Mouse (Mus musculus) thymus, adult 2 months (tissue): ENCODE data around the gene Dnajb7. TPM values are rescaled to one million over a fixed set of nuclear protein-coding genes. Genes with fewer than 3 reads are reported as not detected.

ENCODE experiments used
- DNase-seq: peaks from one replicate; pipeline ENCODE4 v3.0.0; 2021
- H3K27ac ChIP-seq: fragments of 200-500 bp; 2 replicates; pipeline ENCODE4 v1.5.1; 2012; ENCODE audit warnings: low read length, control low read depth; ENCODE audit not compliant: control insufficient read depth, insufficient read depth
- H3K27me3 ChIP-seq: fragments of 200-500 bp; 2 replicates; pipeline ENCODE4 v1.6.1; 2012; ENCODE audit warnings: mild to moderate bottlenecking, low read length, moderate library complexity, mixed read lengths; ENCODE audit not compliant: control insufficient read depth, insufficient read depth
- H3K36me3 ChIP-seq: fragments of 200-500 bp; 2 replicates; pipeline ENCODE4 v1.6.1; 2012; ENCODE audit warnings: mild to moderate bottlenecking, low read length, moderate library complexity; ENCODE audit not compliant: control insufficient read depth, insufficient read depth
- H3K4me1 ChIP-seq: fragments of 200-500 bp; replicated peaks from 2 replicates; pipeline ENCODE4 v1.6.1; 2012; ENCODE audit warnings: low read length; ENCODE audit not compliant: control insufficient read depth, insufficient read depth
- H3K4me3 ChIP-seq: fragments of 200-500 bp; 2 replicates; pipeline ENCODE4 v1.5.1; 2012; ENCODE audit warnings: mild to moderate bottlenecking, low read length, control low read depth, moderate library complexity; ENCODE audit not compliant: control insufficient read depth, insufficient read depth
- CTCF ChIP-seq: fragments of 200-500 bp; IDR thresholded peaks from 2 replicates; pipeline ENCODE4 v1.5.1; 2012; ENCODE audit warnings: mild to moderate bottlenecking, control low read depth, low read length, moderate library complexity, borderline replicate concordance; ENCODE audit not compliant: control insufficient read depth, poor library complexity, insufficient read depth; ENCODE audit errors: extremely low read depth
- POLR2A ChIP-seq: fragments of 200-500 bp; IDR thresholded peaks from 2 replicates; pipeline ENCODE4 v1.6.1; 2012; ENCODE audit warnings: mild to moderate bottlenecking, low read length, control low read depth, moderate library complexity; ENCODE audit not compliant: control insufficient read depth, poor library complexity, insufficient read depth; ENCODE audit errors: extremely low read depth
- WGBS: fragments of 180-500 bp; shearing (Covaris S2); methylation state at CpG from one replicate; pipeline ENCODE4 v1.1.7; 2018; 5-methylcytosine and 5-hydroxymethylcytosine counted together
- polyA plus RNA-seq: library from polyadenylated mRNA; depleted of rRNA; stranded (reverse); fragments of >200 nt; gene quantifications from 2 replicates; pipeline ENCODE4 v1.2.3, GENCODE M21; 2012

Gene Dnajb7
- polyA plus RNA-seq, 1 experiment, result not detected

- TF ChIP-seq POLR2A (no peak), CTCF (no peak)
- H3K4me3 ChIP-seq, result no peak overlapping the region
- H3K27me3 ChIP-seq, result no peaks in the 10 kb centered on the region
- H3K4me1 ChIP-seq, result no peaks in the 10 kb centered on the region
- DNase-seq, result no peak
- H3K36me3 ChIP-seq, result no peaks in the 10 kb centered on the region
- H3K27ac ChIP-seq, result no peak overlapping the region
Observed at GRCm38 (mm10) chr15:81398189-81398588, 9.9 kb downstream of the Dnajb7 start.

- DNase-seq, result no peak
- Histone ChIP-seq H3K4me3 (no peak overlapping the region), H3K4me1 (0 out of 2 replicates have a peak, but pooled peaks cover 5% of the 10 kb centered on the region), H3K27me3 (no peaks in the 10 kb centered on the region), H3K27ac (no peak overlapping the region), H3K36me3 (peaks cover 18% of the 10 kb centered on the region)
- WGBS, result 92% methylated on average over 8 of the region's 8 CpGs
- TF ChIP-seq POLR2A (no peak), CTCF (no peak)
Observed at GRCm38 (mm10) chr15:81394211-81394915, 13.7 kb downstream of the Dnajb7 start.

GRCm38 (mm10) chr15:81392997-81393396, 15.1 kb downstream of the Dnajb7 start:
- Histone ChIP-seq H3K4me1 (0 out of 2 replicates have a peak, but pooled peaks cover 5% of the 10 kb centered on the region), H3K27ac (no peak overlapping the region; the same call in 1 of the 2 replicates), H3K36me3 (peaks cover 31% of the 10 kb centered on the region), H3K27me3 (no peaks in the 10 kb centered on the region), H3K4me3 (no peak overlapping the region)
- DNase-seq, result peak; percentile 54
- no peak for TF ChIP-seq CTCF
- no peak for TF ChIP-seq POLR2A

DNA sequence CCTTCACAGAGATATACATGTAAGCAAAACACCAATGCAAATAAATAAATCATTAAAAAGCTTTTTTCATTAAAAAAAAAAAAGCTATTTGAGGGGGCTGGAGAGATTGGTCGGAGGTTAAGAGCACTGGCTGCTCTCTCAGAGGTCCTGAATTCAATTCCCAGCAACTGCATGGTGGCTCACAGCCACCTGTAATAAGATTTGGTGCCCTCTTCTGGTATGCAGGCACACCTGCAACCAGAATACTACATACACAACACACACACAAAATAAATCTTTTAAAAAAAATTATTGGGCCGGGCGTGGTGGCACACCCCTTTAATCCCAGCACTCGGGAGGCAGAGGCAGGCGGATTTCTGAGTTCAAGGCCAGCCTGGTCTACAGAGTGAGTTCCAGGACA, 21.8 kb downstream of the Dnajb7 start:
- H3K36me3 ChIP-seq, result peaks cover 59% of the 10 kb centered on the region
- TF ChIP-seq CTCF, result no peak
- no peak for TF ChIP-seq POLR2A
- WGBS, result 99% methylated on average over 5 of the region's 5 CpGs

DNA sequence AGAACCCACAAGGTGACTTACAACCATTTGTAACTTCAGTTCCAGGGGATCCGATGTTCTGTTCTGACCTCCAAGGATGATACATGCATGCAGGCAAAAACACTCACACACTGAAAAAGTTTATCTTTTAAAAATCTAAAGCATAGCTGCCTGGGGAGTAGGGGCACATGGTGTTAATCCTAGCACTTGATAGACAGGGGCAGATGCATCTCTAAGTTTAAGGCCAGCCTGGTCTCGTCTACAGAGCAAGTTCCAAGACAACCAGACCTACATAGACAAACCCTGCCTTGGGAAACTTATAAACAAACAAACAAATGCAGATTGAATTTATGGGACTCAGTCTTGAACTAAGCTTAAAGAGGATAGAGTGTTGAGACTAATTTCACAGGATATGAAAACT, 29.3 kb downstream of the Dnajb7 start:
- TF ChIP-seq POLR2A, result no peak
- no peak for TF ChIP-seq CTCF

More for the DNA sequence above, 21.8 kb downstream of the Dnajb7 start:
- Histone ChIP-seq H3K27ac (no peak overlapping the region), H3K4me1 (no peaks in the 10 kb centered on the region), H3K4me3 (no peak overlapping the region), H3K27me3 (no peaks in the 10 kb centered on the region)
- DNase-seq, result no peak

DNA sequence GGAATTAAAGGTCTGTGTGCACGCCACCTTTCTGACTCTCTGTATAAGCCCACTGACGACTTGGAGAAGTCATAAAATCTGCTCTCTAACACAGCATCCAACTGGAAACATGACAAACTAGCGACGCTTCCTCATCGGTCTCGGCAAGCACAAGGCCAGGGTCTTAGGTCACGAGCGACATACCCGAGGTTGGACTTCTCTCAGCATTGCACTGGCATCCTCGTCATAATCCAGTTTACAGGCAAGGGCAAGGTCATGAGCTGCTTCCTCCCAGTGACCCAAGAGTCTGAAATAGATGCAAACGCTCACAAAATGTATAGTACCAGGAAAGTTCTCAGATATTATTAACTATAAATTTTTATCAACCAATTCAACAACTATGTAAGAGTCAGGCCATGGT, 33.5 kb downstream of the Dnajb7 start:
- Histone ChIP-seq H3K27me3 (no peaks in the 10 kb centered on the region), H3K4me1 (no peaks in the 10 kb centered on the region), H3K36me3 (peaks cover 45% of the 10 kb centered on the region), H3K27ac (no peak overlapping the region), H3K4me3 (no peak overlapping the region)
- no peak for DNase-seq
- TF ChIP-seq CTCF, result no peak
- TF ChIP-seq POLR2A, result no peak
- 99% methylated on average over 11 of the region's 11 CpGs for WGBS

More for the DNA sequence above, 29.3 kb downstream of the Dnajb7 start:
- Histone ChIP-seq H3K27me3 (no peaks in the 10 kb centered on the region), H3K27ac (no peak overlapping the region), H3K36me3 (peaks cover 47% of the 10 kb centered on the region), H3K4me3 (no peak overlapping the region), H3K4me1 (no peaks in the 10 kb centered on the region)
- 94% methylated on average over 2 of the region's 2 CpGs for WGBS
- DNase-seq, result no peak
